Mouse (Mus musculus) CH12.LX (cell line): ENCODE measurements around the gene Tnpo1. TPM values are rescaled to one million over a fixed set of nuclear protein-coding genes. Genes with fewer than 3 reads are reported as not detected.

Experiments
- DNase-seq: peaks from one replicate; pipeline ENCODE4 v3.0.0-alpha.2; 2013; ENCODE audit errors: extremely low read depth
- H3K27ac ChIP-seq: 2 replicates; pipeline ENCODE4 v1.5.1; 2012; ENCODE audit warnings: low read depth, mild to moderate bottlenecking, control low read depth, moderate library complexity; ENCODE audit not compliant: insufficient read depth
- H3K27me3 ChIP-seq: replicated peaks from 2 replicates; pipeline ENCODE3; 2012; ENCODE audit warnings: inconsistent platforms
- H3K36me3 ChIP-seq, 2 experiments: replicated peaks in 1 of 2; 2 replicates each; pipeline versions ENCODE3 to v1.6.1; 2012; ENCODE audit warnings: inconsistent platforms in 1 of 2, low read length in 1 of 2, mild to moderate bottlenecking in 1 of 2, mixed read lengths in 1 of 2, moderate library complexity in 1 of 2; ENCODE audit not compliant: control insufficient read depth in 1 of 2, insufficient read depth in 1 of 2
- H3K4me1 ChIP-seq, 2 experiments: 2 replicates each; pipeline ENCODE4 v1.6.1; 2012; ENCODE audit warnings: inconsistent platforms in 1 of 2, moderate library complexity in 1 of 2; ENCODE audit not compliant: insufficient read depth in 2 of 2, control insufficient read depth in 1 of 2
- H3K4me2 ChIP-seq: 2 replicates; pipeline ENCODE4 v1.6.1; 2012; ENCODE audit warnings: low read depth, mild to moderate bottlenecking, control low read depth; ENCODE audit not compliant: poor library complexity, insufficient read depth, severe bottlenecking
- H3K4me3 ChIP-seq, 3 experiments: fragments of 150-350 bp in 1 of 3; sonication (generic) in 1 of 3; replicated peaks in 1 of 3; 2 replicates each; pipeline versions ENCODE3 to v1.5.1; 2011 to 2012; ENCODE audit warnings: low read depth in 2 of 3, low read length in 2 of 3, mild to moderate bottlenecking in 2 of 3, moderate library complexity in 2 of 3, control low read depth in 1 of 3, improper control_type of control experiment in 1 of 3, inconsistent platforms in 1 of 3, mixed read lengths in 1 of 3; ENCODE audit not compliant: poor library complexity in 1 of 3
- H3K79me2 ChIP-seq: replicated peaks from 2 replicates; pipeline ENCODE4 v1.6.1; 2012; ENCODE audit warnings: mild to moderate bottlenecking, moderate library complexity; ENCODE audit not compliant: control insufficient read depth, poor library complexity, insufficient read depth, severe bottlenecking; ENCODE audit errors: extremely low read depth
- H3K9ac ChIP-seq: 2 replicates; pipeline ENCODE4 v1.6.1; 2012; ENCODE audit warnings: low read depth, mild to moderate bottlenecking, control low read depth, moderate library complexity; ENCODE audit not compliant: insufficient read depth
- H3K9me3 ChIP-seq: replicated peaks from 2 replicates; pipeline ENCODE3; 2012; ENCODE audit warnings: low read length, inconsistent platforms, mixed read lengths
- BHLHE40 ChIP-seq: IDR thresholded peaks from 2 replicates; pipeline ENCODE4 v1.6.1; 2011; ENCODE audit warnings: mild to moderate bottlenecking, low read depth, low read length, improper control_type of control experiment
- CHD1 ChIP-seq: IDR thresholded peaks from 2 replicates; pipeline ENCODE4 v1.6.1; 2012; ENCODE audit warnings: low read depth, low read length, improper control_type of control experiment, inconsistent platforms
- CHD2 ChIP-seq: IDR thresholded peaks from 2 replicates; pipeline ENCODE4 v1.6.1; 2011; ENCODE audit warnings: low read length, improper control_type of control experiment
- ELF1 ChIP-seq: IDR thresholded peaks from 2 replicates; pipeline ENCODE4 v1.6.1; 2014; ENCODE audit warnings: low read depth, mild to moderate bottlenecking, inconsistent platforms, low read length, improper control_type of control experiment
- EP300 ChIP-seq: IDR thresholded peaks from 2 replicates; pipeline ENCODE4 v1.6.1; 2011; ENCODE audit warnings: low read length, improper control_type of control experiment
- ETS1 ChIP-seq: conservative IDR thresholded peaks from 2 replicates; pipeline ENCODE4 v1.6.1; 2012; ENCODE audit warnings: low read depth, mild to moderate bottlenecking, inconsistent platforms, low read length, improper control_type of control experiment, moderate library complexity
- HCFC1 ChIP-seq: IDR thresholded peaks from 2 replicates; pipeline ENCODE4 v1.6.1; 2012; ENCODE audit warnings: low read depth, mild to moderate bottlenecking, inconsistent platforms, low read length, improper control_type of control experiment
- IRF4 ChIP-seq: IDR thresholded peaks from 2 replicates; pipeline ENCODE4 v1.6.1; 2014; ENCODE audit warnings: low read depth, mild to moderate bottlenecking, inconsistent platforms, low read length, improper control_type of control experiment
- JUN ChIP-seq: IDR thresholded peaks from 2 replicates; pipeline ENCODE4 v1.6.1; 2011; ENCODE audit warnings: low read depth, mild to moderate bottlenecking, low read length, improper control_type of control experiment, moderate library complexity; ENCODE audit not compliant: insufficient read depth
- RAD21 ChIP-seq: IDR thresholded peaks from 2 replicates; pipeline ENCODE4 v1.6.1; 2011; ENCODE audit warnings: low read depth, mild to moderate bottlenecking, low read length, improper control_type of control experiment, moderate library complexity
- SIN3A ChIP-seq: IDR thresholded peaks from 2 replicates; pipeline ENCODE4 v1.6.1; 2012; ENCODE audit warnings: low read length, improper control_type of control experiment, inconsistent platforms
- UBTF ChIP-seq: IDR thresholded peaks from 2 replicates; pipeline ENCODE4 v1.6.1; 2012; ENCODE audit warnings: low read depth, mild to moderate bottlenecking, inconsistent platforms, low read length, improper control_type of control experiment, moderate library complexity
- USF1 ChIP-seq: IDR thresholded peaks from 2 replicates; pipeline ENCODE4 v1.6.1; 2014; ENCODE audit warnings: low read depth, mild to moderate bottlenecking, inconsistent platforms, low read length, improper control_type of control experiment
- USF2 ChIP-seq: conservative IDR thresholded peaks from 2 replicates; pipeline ENCODE4 v1.6.1; 2011; ENCODE audit warnings: low read depth, low read length, improper control_type of control experiment
- ZMIZ1 ChIP-seq: IDR thresholded peaks from 2 replicates; pipeline ENCODE4 v1.6.1; 2012; ENCODE audit warnings: low read depth, mild to moderate bottlenecking, inconsistent platforms, low read length, improper control_type of control experiment
- ZNF384 ChIP-seq: IDR thresholded peaks from 2 replicates; pipeline ENCODE4 v1.6.1; 2012; ENCODE audit warnings: low read depth, low read length, improper control_type of control experiment, inconsistent platforms
- dilution Hi-C: fragments of 300-500 bp; cut with MboI; formaldehyde crosslinking; loops from 2 replicates; pipeline ENCODE4 v1.14.3; 2020; ENCODE audit warnings: low sequenced_read_pairs; ENCODE audit not compliant: extremely low pct_unique_long_range_greater_than_20kb, extremely low pct_ligation_motif_present
- in situ Hi-C: fragments of 300-500 bp; cut with MboI; formaldehyde crosslinking; loops from 3 replicates; pipeline ENCODE4 v1.14.3; 2019; ENCODE audit warnings: low sequenced_read_pairs, low pct_ligation_motif_present, low pct_unique_long_range_greater_than_20kb, mixed read lengths
- polyA plus RNA-seq: library from polyadenylated mRNA; unstranded; fragments of >175 nt; gene quantifications from 2 replicates; pipeline ENCODE4 v1.2.1, GENCODE M21; 2012; ENCODE audit warnings: low read depth; ENCODE audit not compliant: insufficient read length
- total RNA-seq, 2 experiments: library from RNA; depleted of rRNA; stranded (reverse); fragments of 300-350 nt in 1 of 2; fragments of >200 nt in 1 of 2; gene quantifications; 2 replicates each; pipeline ENCODE4 v1.2.3; 2012 to 2014

The Tnpo1 gene
- total and polyA plus RNA-seq, 3 experiments, result 93.6 to 105 (median 95.9) TPM

GRCm38 (mm10) chr13:98874727-98875126, 51.5 kb downstream of the Tnpo1 start:
- H3K9me3 ChIP-seq, result no peaks in the 10 kb centered on the region
- no peak overlapping the region for H3K9ac ChIP-seq
- dilution Hi-C loops (no loop called here), in situ Hi-C loops (loop anchor here (10.0 kb wide), 1 partner anchor 220 kb away; no protein-coding TSS in a partner anchor)
- DNase-seq, result no peak
- no peak overlapping the region for H3K27ac ChIP-seq
- H3K79me2 ChIP-seq, result peaks cover 12% of the 10 kb centered on the region
- no peak overlapping the region for H3K4me2 ChIP-seq
- H3K36me3 ChIP-seq, result peaks cover 59 to 94% of the 10 kb centered on the region in 2 experiments
- no peak overlapping the region for H3K4me3 ChIP-seq
- H3K4me1 ChIP-seq, result peaks cover 0 to 7% of the 10 kb centered on the region in 2 experiments; a peak in 2 of 4 replicates
- no peak for TF ChIP-seq RAD21
- peak; percentile 70 for TF ChIP-seq ZNF384
- TF ChIP-seq IRF4, result no peak
- TF ChIP-seq ELF1, result no peak
- no peaks in the 10 kb centered on the region for H3K27me3 ChIP-seq

- dilution Hi-C loops, result no loop called here
- peaks cover 58 to 92% of the 10 kb centered on the region in 2 experiments for H3K36me3 ChIP-seq
- no peak overlapping the region for H3K4me2 ChIP-seq
- H3K4me1 ChIP-seq, result peaks cover 3 to 24% of the 10 kb centered on the region in 2 experiments; a peak in 2 of 4 replicates
- in situ Hi-C loops, result loop anchor here (10.0 kb wide), 1 partner anchor 222 kb away; no protein-coding TSS in a partner anchor
- H3K9me3 ChIP-seq, result no peaks in the 10 kb centered on the region
- peaks cover 11% of the 10 kb centered on the region for H3K79me2 ChIP-seq
- no peak for TF ChIP-seq RAD21
- TF ChIP-seq HCFC1, result no peak
- TF ChIP-seq JUN, result no peak
- no peak for TF ChIP-seq ZMIZ1
- TF ChIP-seq USF2, result no peak
- TF ChIP-seq UBTF, result no peak
- TF ChIP-seq USF1, result no peak
- no peak overlapping the region for H3K4me3 ChIP-seq
- no peak overlapping the region for H3K9ac ChIP-seq
- H3K27me3 ChIP-seq, result no peaks in the 10 kb centered on the region
- DNase-seq, result no peak
- H3K27ac ChIP-seq, result no peak overlapping the region
These were observed 53.8 kb downstream of the Tnpo1 start for GRCm38 (mm10) chr13:98872273-98872847.

- in situ Hi-C loops, result loop anchor here (10.0 kb wide), 1 partner anchor 224 kb away; no protein-coding TSS in a partner anchor
- H3K36me3 ChIP-seq, result peaks cover 61 to 93% of the 10 kb centered on the region in 2 experiments
- peaks cover 11% of the 10 kb centered on the region for H3K79me2 ChIP-seq
- H3K4me1 ChIP-seq, result peaks cover 4 to 29% of the 10 kb centered on the region in 2 experiments; a peak in 2 of 4 replicates
- H3K27me3 ChIP-seq, result no peaks in the 10 kb centered on the region
- H3K9me3 ChIP-seq, result no peaks in the 10 kb centered on the region
- DNase-seq, result peak; percentile 16
- no peak overlapping the region for H3K4me2 ChIP-seq
- H3K4me3 ChIP-seq, result no peak overlapping the region
- H3K27ac ChIP-seq, result no peak overlapping the region
- dilution Hi-C loops, result no loop called here
- TF ChIP-seq CHD2, result no peak
- no peak for TF ChIP-seq SIN3A
- no peak for TF ChIP-seq BHLHE40
- TF ChIP-seq USF2, result no peak
- TF ChIP-seq EP300, result no peak
- TF ChIP-seq CHD1, result no peak
- no peak for TF ChIP-seq ETS1
- no peak overlapping the region for H3K9ac ChIP-seq
These were observed 54.9 kb downstream of the Tnpo1 start for GRCm38 (mm10) chr13:98871263-98871662.
